Mouse (Mus musculus) CH12.LX (cell line): Measurements from ENCODE around the gene Espl1. TPM values are rescaled to one million over a fixed set of nuclear protein-coding genes. Genes with fewer than 3 reads are reported as not detected.

Source experiments
- DNase-seq: peaks from one replicate; pipeline ENCODE4 v3.0.0-alpha.2; 2013; ENCODE audit errors: extremely low read depth
- H3K27ac ChIP-seq: 2 replicates; pipeline ENCODE4 v1.5.1; 2012; ENCODE audit warnings: low read depth, mild to moderate bottlenecking, control low read depth, moderate library complexity; ENCODE audit not compliant: insufficient read depth
- H3K27me3 ChIP-seq: replicated peaks from 2 replicates; pipeline ENCODE3; 2012; ENCODE audit warnings: inconsistent platforms
- H3K36me3 ChIP-seq, 2 experiments: replicated peaks in 1 of 2; 2 replicates each; pipeline versions ENCODE3 to v1.6.1; 2012; ENCODE audit warnings: inconsistent platforms in 1 of 2, low read length in 1 of 2, mild to moderate bottlenecking in 1 of 2, mixed read lengths in 1 of 2, moderate library complexity in 1 of 2; ENCODE audit not compliant: control insufficient read depth in 1 of 2, insufficient read depth in 1 of 2
- H3K4me1 ChIP-seq, 2 experiments: 2 replicates each; pipeline ENCODE4 v1.6.1; 2012; ENCODE audit warnings: inconsistent platforms in 1 of 2, moderate library complexity in 1 of 2; ENCODE audit not compliant: insufficient read depth in 2 of 2, control insufficient read depth in 1 of 2
- H3K4me2 ChIP-seq: 2 replicates; pipeline ENCODE4 v1.6.1; 2012; ENCODE audit warnings: low read depth, mild to moderate bottlenecking, control low read depth; ENCODE audit not compliant: poor library complexity, insufficient read depth, severe bottlenecking
- H3K4me3 ChIP-seq, 3 experiments: fragments of 150-350 bp in 1 of 3; sonication (generic) in 1 of 3; replicated peaks in 1 of 3; 2 replicates each; pipeline versions ENCODE3 to v1.5.1; 2011 to 2012; ENCODE audit warnings: low read depth in 2 of 3, low read length in 2 of 3, mild to moderate bottlenecking in 2 of 3, moderate library complexity in 2 of 3, control low read depth in 1 of 3, improper control_type of control experiment in 1 of 3, inconsistent platforms in 1 of 3, mixed read lengths in 1 of 3; ENCODE audit not compliant: poor library complexity in 1 of 3
- H3K79me2 ChIP-seq: replicated peaks from 2 replicates; pipeline ENCODE4 v1.6.1; 2012; ENCODE audit warnings: mild to moderate bottlenecking, moderate library complexity; ENCODE audit not compliant: control insufficient read depth, poor library complexity, insufficient read depth, severe bottlenecking; ENCODE audit errors: extremely low read depth
- H3K9ac ChIP-seq: 2 replicates; pipeline ENCODE4 v1.6.1; 2012; ENCODE audit warnings: low read depth, mild to moderate bottlenecking, control low read depth, moderate library complexity; ENCODE audit not compliant: insufficient read depth
- H3K9me3 ChIP-seq: replicated peaks from 2 replicates; pipeline ENCODE3; 2012; ENCODE audit warnings: low read length, inconsistent platforms, mixed read lengths
- BHLHE40 ChIP-seq: IDR thresholded peaks from 2 replicates; pipeline ENCODE4 v1.6.1; 2011; ENCODE audit warnings: mild to moderate bottlenecking, low read depth, low read length, improper control_type of control experiment
- CHD2 ChIP-seq: IDR thresholded peaks from 2 replicates; pipeline ENCODE4 v1.6.1; 2011; ENCODE audit warnings: low read length, improper control_type of control experiment
- CTCF ChIP-seq, 2 experiments: IDR thresholded peaks in 1 of 2; conservative IDR thresholded peaks in 1 of 2; 2 replicates each; pipeline ENCODE4 v1.5.1; 2011 to 2012; ENCODE audit warnings: low read depth in 2 of 2, low read length in 2 of 2, improper control_type of control experiment in 1 of 2, inconsistent platforms in 1 of 2, mild to moderate bottlenecking in 1 of 2, moderate library complexity in 1 of 2
- ELF1 ChIP-seq: IDR thresholded peaks from 2 replicates; pipeline ENCODE4 v1.6.1; 2014; ENCODE audit warnings: low read depth, mild to moderate bottlenecking, inconsistent platforms, low read length, improper control_type of control experiment
- EP300 ChIP-seq: IDR thresholded peaks from 2 replicates; pipeline ENCODE4 v1.6.1; 2011; ENCODE audit warnings: low read length, improper control_type of control experiment
- GABPA ChIP-seq: IDR thresholded peaks from 2 replicates; pipeline ENCODE4 v1.6.1; 2012; ENCODE audit warnings: low read depth, low read length, improper control_type of control experiment, inconsistent platforms; ENCODE audit not compliant: insufficient replicate concordance
- HCFC1 ChIP-seq: IDR thresholded peaks from 2 replicates; pipeline ENCODE4 v1.6.1; 2012; ENCODE audit warnings: low read depth, mild to moderate bottlenecking, inconsistent platforms, low read length, improper control_type of control experiment
- JUN ChIP-seq: IDR thresholded peaks from 2 replicates; pipeline ENCODE4 v1.6.1; 2011; ENCODE audit warnings: low read depth, mild to moderate bottlenecking, low read length, improper control_type of control experiment, moderate library complexity; ENCODE audit not compliant: insufficient read depth
- KAT2A ChIP-seq: IDR thresholded peaks from 2 replicates; pipeline ENCODE4 v1.6.1; 2012; ENCODE audit warnings: low read length, improper control_type of control experiment, inconsistent platforms; ENCODE audit not compliant: insufficient replicate concordance
- MEF2A ChIP-seq: IDR thresholded peaks from 2 replicates; pipeline ENCODE4 v1.6.1; 2014; ENCODE audit warnings: low read depth, mild to moderate bottlenecking, inconsistent platforms, low read length, improper control_type of control experiment, borderline replicate concordance
- MXI1 ChIP-seq: IDR thresholded peaks from 2 replicates; pipeline ENCODE4 v1.6.1; 2011; ENCODE audit warnings: mild to moderate bottlenecking, low read depth, low read length, improper control_type of control experiment
- NELFE ChIP-seq: IDR thresholded peaks from 2 replicates; pipeline ENCODE4 v1.6.1; 2011; ENCODE audit warnings: low read depth, low read length, improper control_type of control experiment
- NRF1 ChIP-seq: IDR thresholded peaks from 2 replicates; pipeline ENCODE4 v1.6.1; 2014; ENCODE audit warnings: low read depth, mild to moderate bottlenecking, inconsistent platforms, low read length, improper control_type of control experiment, moderate library complexity
- PAX5 ChIP-seq: IDR thresholded peaks from 2 replicates; pipeline ENCODE4 v1.6.1; 2012; ENCODE audit warnings: low read length, inconsistent platforms, mixed read lengths
- POLR2AphosphoS2 ChIP-seq: IDR thresholded peaks from 2 replicates; pipeline ENCODE4 v1.6.1; 2011; ENCODE audit warnings: low read depth, low read length, improper control_type of control experiment
- RAD21 ChIP-seq: IDR thresholded peaks from 2 replicates; pipeline ENCODE4 v1.6.1; 2011; ENCODE audit warnings: low read depth, mild to moderate bottlenecking, low read length, improper control_type of control experiment, moderate library complexity
- RCOR1 ChIP-seq: conservative IDR thresholded peaks from 2 replicates; pipeline ENCODE4 v1.6.1; 2012; ENCODE audit warnings: low read depth, mild to moderate bottlenecking, inconsistent platforms, low read length, improper control_type of control experiment
- USF1 ChIP-seq: IDR thresholded peaks from 2 replicates; pipeline ENCODE4 v1.6.1; 2014; ENCODE audit warnings: low read depth, mild to moderate bottlenecking, inconsistent platforms, low read length, improper control_type of control experiment
- ZC3H11A ChIP-seq: IDR thresholded peaks from 2 replicates; pipeline ENCODE4 v1.6.1; 2012; ENCODE audit warnings: low read depth, mild to moderate bottlenecking, inconsistent platforms, low read length, improper control_type of control experiment
- ZMIZ1 ChIP-seq: IDR thresholded peaks from 2 replicates; pipeline ENCODE4 v1.6.1; 2012; ENCODE audit warnings: low read depth, mild to moderate bottlenecking, inconsistent platforms, low read length, improper control_type of control experiment
- dilution Hi-C: fragments of 300-500 bp; cut with MboI; formaldehyde crosslinking; loops from 2 replicates; pipeline ENCODE4 v1.14.3; 2020; ENCODE audit warnings: low sequenced_read_pairs; ENCODE audit not compliant: extremely low pct_unique_long_range_greater_than_20kb, extremely low pct_ligation_motif_present
- in situ Hi-C: fragments of 300-500 bp; cut with MboI; formaldehyde crosslinking; loops from 3 replicates; pipeline ENCODE4 v1.14.3; 2019; ENCODE audit warnings: low sequenced_read_pairs, low pct_ligation_motif_present, low pct_unique_long_range_greater_than_20kb, mixed read lengths
- polyA plus RNA-seq: library from polyadenylated mRNA; unstranded; fragments of >175 nt; gene quantifications from 2 replicates; pipeline ENCODE4 v1.2.1, GENCODE M21; 2012; ENCODE audit warnings: low read depth; ENCODE audit not compliant: insufficient read length
- total RNA-seq, 2 experiments: library from RNA; depleted of rRNA; stranded (reverse); fragments of 300-350 nt in 1 of 2; fragments of >200 nt in 1 of 2; gene quantifications; 2 replicates each; pipeline ENCODE4 v1.2.3; 2012 to 2014

The Espl1 gene
- total and polyA plus RNA-seq, 3 experiments = 41.3 to 80.7 (median 51.0) TPM

DNA sequence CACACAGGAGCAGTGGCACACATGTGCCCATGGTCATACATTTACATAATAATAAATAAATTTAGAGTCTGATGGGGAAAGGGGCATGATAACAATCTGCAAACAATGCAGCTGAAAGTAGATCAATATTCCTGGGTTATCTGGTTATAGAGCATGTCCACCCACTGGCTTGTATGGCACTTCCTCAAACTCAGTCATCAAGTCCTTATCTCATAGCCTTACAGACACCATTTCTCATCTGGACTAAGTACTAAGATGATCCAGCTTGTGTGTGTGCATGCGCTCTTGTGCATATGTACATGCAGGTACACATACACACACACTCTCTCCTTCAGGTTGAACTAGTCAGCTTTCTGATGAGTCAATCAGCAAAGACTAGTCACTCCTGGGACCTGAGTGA lies 68.6 kb downstream of the Espl1 start:
- Histone ChIP-seq H3K36me3 (no peaks in the 10 kb centered on the region), H3K79me2 (no peaks in the 10 kb centered on the region), H3K27ac (no peak overlapping the region), H3K27me3 (peaks cover 66% of the 10 kb centered on the region), H3K9ac (no peak overlapping the region), H3K4me1 (peaks cover 6 to 7% of the 10 kb centered on the region in 2 experiments; a peak in 3 of 4 replicates), H3K4me3 (no peak overlapping the region), H3K9me3 (no peaks in the 10 kb centered on the region), H3K4me2 (no peak overlapping the region)
- no peak for TF ChIP-seq RAD21
- TF ChIP-seq CTCF (conservative IDR thresholded peaks at IDR 0.05 in 1 of 2, IDR thresholded peaks at IDR 0.05 in 1 of 2; ENCODE audit: low read depth in 2 of 2, low read length in 2 of 2) = 0 out of 4 replicates have a peak, but pooled peaks of 1 of the 2 experiments have one; percentile 7
- dilution Hi-C loops = no loop called here
- in situ Hi-C loops = no loop called here
- DNase-seq = no peak

DNA sequence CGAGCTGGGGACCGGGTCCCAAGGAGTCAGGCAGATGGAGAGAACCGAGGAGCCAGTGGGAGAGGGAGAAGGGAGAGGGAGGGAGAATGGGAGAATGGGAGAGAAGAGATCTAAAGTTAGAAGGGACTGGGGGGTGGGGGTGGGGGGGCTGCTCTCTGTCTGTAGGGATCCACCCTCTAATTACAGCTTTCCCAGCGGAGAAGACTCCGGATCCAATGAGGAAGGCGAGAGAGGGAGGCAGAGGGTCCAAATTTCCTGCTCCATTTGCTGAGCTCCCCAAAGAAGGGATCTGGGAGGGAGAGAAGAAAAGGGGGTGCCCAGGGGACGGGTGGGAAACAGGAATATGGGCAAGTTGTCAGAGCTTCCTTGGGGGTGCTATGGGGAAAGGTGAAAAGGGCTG lies 70.2 kb downstream of the Espl1 start:
- H3K9me3 ChIP-seq = no peaks in the 10 kb centered on the region
- H3K4me3 ChIP-seq = no peak overlapping the region
- dilution Hi-C loops = no loop called here
- H3K79me2 ChIP-seq = no peaks in the 10 kb centered on the region
- no peak overlapping the region for H3K4me2 ChIP-seq
- no peak for DNase-seq
- peaks cover 6 to 7% of the 10 kb centered on the region in 2 experiments; a peak in 3 of 4 replicates for H3K4me1 ChIP-seq
- no peak for TF ChIP-seq NELFE
- no peak for TF ChIP-seq MXI1
- TF ChIP-seq ZMIZ1 = no peak
- no peak for TF ChIP-seq HCFC1
- no peak for TF ChIP-seq RAD21
- TF ChIP-seq EP300 = no peak
- TF ChIP-seq BHLHE40 = no peak
- TF ChIP-seq CTCF (conservative IDR thresholded peaks at IDR 0.05 in 1 of 2, IDR thresholded peaks at IDR 0.05 in 1 of 2; ENCODE audit: low read depth in 2 of 2, low read length in 2 of 2) = no peak
- H3K27me3 ChIP-seq = peaks cover 70% of the 10 kb centered on the region
- no peak overlapping the region for H3K27ac ChIP-seq
- in situ Hi-C loops = no loop called here
- no peak overlapping the region for H3K9ac ChIP-seq
- H3K36me3 ChIP-seq = no peaks in the 10 kb centered on the region

DNA sequence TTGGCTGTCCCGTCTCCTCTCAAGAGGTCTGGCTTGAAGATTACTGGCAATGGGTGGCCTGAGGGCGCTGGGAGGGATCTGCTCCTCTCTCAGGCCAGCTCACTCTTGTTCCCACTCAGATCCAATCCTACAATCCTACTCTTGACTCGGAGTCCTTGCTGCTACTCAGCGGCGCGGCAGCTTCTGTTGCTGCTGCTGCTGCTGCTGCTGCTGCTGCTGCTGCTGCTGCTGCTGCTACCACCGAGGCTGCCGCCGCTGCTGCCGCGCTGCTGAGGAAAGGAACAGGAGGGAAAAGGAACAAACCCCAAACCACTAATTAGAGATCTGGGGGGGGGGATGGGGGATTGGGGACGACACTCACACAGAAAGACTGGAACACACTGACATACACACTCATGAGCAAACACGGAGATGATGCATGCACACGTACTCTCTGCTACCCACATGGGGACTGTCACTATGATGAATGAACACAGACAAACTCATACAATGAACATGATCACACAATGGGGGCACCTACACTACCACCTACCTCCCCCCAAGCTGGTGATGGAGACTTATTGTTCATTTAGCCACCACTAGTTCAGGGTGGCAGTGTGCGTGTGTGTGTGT lies 70.8 kb downstream of the Espl1 start, which contains the start of gene Sp7:
Gene Sp7 (minus strand): TSS at position 450 of the 612 bp plus-strand sequence.
- Histone ChIP-seq H3K27me3 (peaks cover 72% of the 10 kb centered on the region), H3K4me3 (no peak within 1 kb of the TSS), H3K36me3 (no peaks in the 10 kb centered on the region), H3K27ac (no peak within 1 kb of the TSS), H3K4me2 (no peak within 1 kb of the TSS), H3K9ac (no peak within 1 kb of the TSS), H3K79me2 (no peaks in the 10 kb centered on the region), H3K9me3 (no peaks in the 10 kb centered on the region), H3K4me1 (peaks cover 6 to 11% of the 10 kb centered on the region in 2 experiments)
- TF ChIP-seq MEF2A (no peak), USF1 (no peak), POLR2AphosphoS2 (no peak), JUN (no peak), NELFE (no peak), CHD2 (no peak), PAX5 (no peak), KAT2A (no peak), EP300 (no peak), GABPA (no peak), CTCF (conservative IDR thresholded peaks at IDR 0.05 in 1 of 2, IDR thresholded peaks at IDR 0.05 in 1 of 2; ENCODE audit: low read depth in 2 of 2, low read length in 2 of 2) (no peak), NRF1 (no peak), RCOR1 (no peak), ZC3H11A (no peak), ELF1 (no peak)
- dilution Hi-C loops (no loop called here), in situ Hi-C loops (no loop called here)
- DNase-seq = no peak
